Comparison of ENCODE assay signal across 26 mouse cellular contexts in genomic region chr4:119628363-119628762, GRCm38 (mm10). TPM values are rescaled to one million over a fixed set of nuclear protein-coding genes. Genes with fewer than 3 reads are reported as not detected.
DNase-seq lines count a peak whose midpoint lies in the region; ATAC-seq and TF ChIP-seq lines count a peak whose summit lies in the region.
"Not testable (repeated sequence)": the region's sequence is repeated elsewhere in the genome, so short reads cannot be mapped to it uniquely, and the experiment has no call there.
"Had no signal": no experiment of that assay in that cellular context is flagged by ENCODE, and none has a peak within 500 bp of the region (broad histone marks: within the 10 kb centered on the region; RNA-seq: fewer than 3 reads in every experiment).

No protein-coding gene starts in this region.

- not testable (repeated sequence) for H3K4me2 ChIP-seq in CH12.LX (ENCODE audit: insufficient read depth, low read depth, poor library complexity, severe bottlenecking); forebrain, embryonic 11.5 days (ENCODE audit: low read depth, low read length, severe bottlenecking); forebrain, embryonic 16.5 days (ENCODE audit: low read length); heart, postnatal 0 days (ENCODE audit: low read depth, low read length); midbrain, embryonic 16.5 days (ENCODE audit: low read length)

- WGBS in forebrain, embryonic 11.5 days = 94% methylated on average over 3 of the region's 4 CpGs
- 85% methylated on average over 3 of the region's 4 CpGs for WGBS in forebrain, embryonic 16.5 days
- 64% methylated on average over 4 of the region's 4 CpGs for WGBS in heart, postnatal 0 days
- WGBS in midbrain, embryonic 16.5 days = 88% methylated on average over 3 of the region's 4 CpGs

- peak in 1 of 2 experiments; percentile 22; a peak in 2 of 4 replicates for TF ChIP-seq CTCF in CH12.LX (conservative IDR thresholded peaks at IDR 0.05 in 1 of 2, IDR thresholded peaks at IDR 0.05 in 1 of 2; ENCODE audit: low read depth in 2 of 2, low read length in 2 of 2)
- TF ChIP-seq CTCF in heart, postnatal 0 days (IDR thresholded peaks at IDR 0.05; ENCODE audit: low read depth) = 0 out of 2 replicates have a peak, but pooled peaks have one; percentile 10
- TF ChIP-seq CTCF in left cerebral cortex, adult 2 months (IDR thresholded peaks at IDR 0.05) = peak; percentile 40

- H3K79me2 ChIP-seq in CH12.LX (replicated peaks; ENCODE audit: control insufficient read depth, extremely low read depth, insufficient read depth, poor library complexity, severe bottlenecking) = not testable (repeated sequence)

- not testable (repeated sequence) for TF ChIP-seq POLR2A in CH12.LX (IDR thresholded peaks at IDR 0.05; ENCODE audit: low read depth, low read length)

- not testable (repeated sequence) for H3K27me3 ChIP-seq in CH12.LX (replicated peaks); forebrain, embryonic 11.5 days (ENCODE audit: control insufficient read depth, insufficient read depth, low read length); forebrain, embryonic 16.5 days (replicated peaks; ENCODE audit: control insufficient read depth, insufficient read depth, low read length); heart, postnatal 0 days (ENCODE audit: control insufficient read depth, insufficient read depth, low read length); midbrain, embryonic 16.5 days (ENCODE audit: control insufficient read depth, insufficient read depth, low read depth, low read length)

- intact Hi-C loops in left cerebral cortex, adult 2 months (cut with DNase I) = loop anchor here (10.0 kb wide), 1 partner anchor 384 kb away; no protein-coding TSS in a partner anchor

- not testable (repeated sequence) for DNase-seq in CH12.LX (ENCODE audit: extremely low read depth); forebrain, embryonic 11.5 days (ENCODE audit: low spot score); heart, postnatal 0 days (ENCODE audit: low spot score); left cerebral cortex, adult 2 months (ENCODE audit: extremely low spot score in 1 of 2, low spot score in 2 of 2)

- TF ChIP-seq RAD21 in CH12.LX (IDR thresholded peaks at IDR 0.05; ENCODE audit: low read depth, low read length) = not testable (repeated sequence)

- H3K9ac ChIP-seq in CH12.LX (ENCODE audit: insufficient read depth, low read depth); forebrain, embryonic 11.5 days (ENCODE audit: low read length); forebrain, embryonic 16.5 days (replicated peaks; ENCODE audit: low read depth, low read length); heart, postnatal 0 days (replicated peaks; ENCODE audit: low read depth, low read length); midbrain, embryonic 16.5 days (ENCODE audit: low read depth, low read length): not testable (repeated sequence)

- dilution Hi-C loops in CH12.LX (cut with MboI; ENCODE audit: extremely low pct_ligation_motif_present, extremely low pct_unique_long_range_greater_than_20kb, low sequenced_read_pairs) = not testable (repeated sequence)

- not testable (repeated sequence) for TF ChIP-seq EP300 in CH12.LX (IDR thresholded peaks at IDR 0.05; ENCODE audit: low read length); heart, postnatal 0 days (IDR thresholded peaks at IDR 0.05; ENCODE audit: low read depth)

- H3K4me3 ChIP-seq in CH12.LX (replicated peaks in 1 of 3; ENCODE audit: low read depth in 2 of 3, low read length in 2 of 3, poor library complexity in 1 of 3); forebrain, embryonic 11.5 days (ENCODE audit: low read depth, low read length); forebrain, embryonic 16.5 days (replicated peaks; ENCODE audit: low read length); heart, postnatal 0 days (ENCODE audit: low read depth, low read length); left cerebral cortex, adult 2 months; midbrain, embryonic 16.5 days (ENCODE audit: low read depth, low read length): not testable (repeated sequence)

- ATAC-seq in forebrain, embryonic 11.5 days (replicated peaks; ENCODE audit: low FRiP score) = peak; percentile 52
- 0 out of 2 replicates have a peak, but pooled peaks have one; percentile 34 for ATAC-seq in forebrain, embryonic 16.5 days
- not testable (repeated sequence) for ATAC-seq in heart, postnatal 0 days (ENCODE audit: insufficient read depth, low read depth)
- ATAC-seq in megakaryocyte, adult 5-6 weeks (ENCODE audit: poor library complexity, severe bottlenecking) = peak; percentile 67
- 0 out of 2 replicates have a peak, but pooled peaks have one; percentile 32 for ATAC-seq in midbrain, embryonic 16.5 days

- not testable (repeated sequence) for H3K9me3 ChIP-seq in CH12.LX (replicated peaks; ENCODE audit: low read length); forebrain, embryonic 11.5 days (ENCODE audit: control insufficient read depth, low read length); forebrain, embryonic 16.5 days (ENCODE audit: control insufficient read depth, low read length); heart, postnatal 0 days (replicated peaks; ENCODE audit: control insufficient read depth, low read length); midbrain, embryonic 16.5 days (replicated peaks; ENCODE audit: control insufficient read depth, low read length, poor library complexity, severe bottlenecking)

- H3K4me1 ChIP-seq in CH12.LX (ENCODE audit: control insufficient read depth in 1 of 2, insufficient read depth in 2 of 2) = peaks cover 2 to 14% of the 10 kb centered on the region in 2 experiments; a peak in 2 of 4 replicates
- not testable (repeated sequence) for H3K4me1 ChIP-seq in forebrain, embryonic 11.5 days (replicated peaks; ENCODE audit: control insufficient read depth, insufficient read depth, low read length); midbrain, embryonic 16.5 days (ENCODE audit: control insufficient read depth, insufficient read depth, low read length)
- H3K4me1 ChIP-seq in forebrain, embryonic 16.5 days (replicated peaks; ENCODE audit: control insufficient read depth, insufficient read depth, low read length) = peaks cover 15% of the 10 kb centered on the region
- peaks cover 13% of the 10 kb centered on the region for H3K4me1 ChIP-seq in heart, postnatal 0 days (ENCODE audit: control insufficient read depth, insufficient read depth)

- not testable (repeated sequence) for H3K27ac ChIP-seq in CH12.LX (ENCODE audit: insufficient read depth, low read depth); forebrain, embryonic 11.5 days (ENCODE audit: low read depth, low read length); forebrain, embryonic 16.5 days (ENCODE audit: low read length); heart, postnatal 0 days (ENCODE audit: low read depth); left cerebral cortex, adult 2 months; midbrain, embryonic 16.5 days (ENCODE audit: low read length)

- in situ Hi-C loops in CH12.LX (cut with MboI; ENCODE audit: low pct_ligation_motif_present, low pct_unique_long_range_greater_than_20kb, low sequenced_read_pairs) = not testable (repeated sequence)

- H3K36me3 ChIP-seq in CH12.LX (replicated peaks in 1 of 2; ENCODE audit: control insufficient read depth in 1 of 2, insufficient read depth in 1 of 2, low read length in 1 of 2) = peaks cover 50 to 79% of the 10 kb centered on the region in 2 experiments
- H3K36me3 ChIP-seq in forebrain, embryonic 11.5 days (ENCODE audit: control insufficient read depth, insufficient read depth, low read length); forebrain, embryonic 16.5 days (ENCODE audit: control insufficient read depth, insufficient read depth); midbrain, embryonic 16.5 days (ENCODE audit: control insufficient read depth, insufficient read depth, low read length): not testable (repeated sequence)
- H3K36me3 ChIP-seq in heart, postnatal 0 days (replicated peaks; ENCODE audit: control insufficient read depth, insufficient read depth, low read length) = peaks cover 42% of the 10 kb centered on the region

TF ChIP-seq in CH12.LX, 34 proteins besides CTCF, POLR2A, EP300 and RAD21:
- TF ChIP-seq SMC3 (IDR thresholded peaks at IDR 0.05; ENCODE audit: low read depth, low read length) = peak; percentile 7; the same call in 1 of the 2 replicates

RNA-seq across cellular contexts. Expression of gene Guca2a, which starts 9.1 kb away (rescaled TPM):
- not detected in 2 replicates for total RNA-seq in CH12.LX (2012; rRNA removed)
- not detected in 2 replicates for total RNA-seq in CH12.LX (2014; rRNA removed)
- polyA plus RNA-seq in CH12.LX (2012; ENCODE audit: insufficient read length, low read depth) = not detected in 2 replicates
- not detected in 2 replicates for polyA plus RNA-seq in forebrain, embryonic 11.5 days (2014; fragmentation: Nextera tagmentation; extraction: Ambion mirVana)
- not detected in 2 replicates for polyA plus RNA-seq in forebrain, embryonic 16.5 days (2015; fragmentation: Nextera tagmentation; extraction: Ambion mirVana)
- not detected in 2 replicates for total RNA-seq in heart, postnatal 0 days (2014; rRNA removed; ENCODE audit: low replicate concordance)
- polyA plus RNA-seq in heart, postnatal 0 days (2015; fragmentation: Nextera tagmentation; extraction: Ambion mirVana) = 0.29 and 0.42 TPM in 2 replicates
- not detected for total RNA-seq in left cerebral cortex, adult 2 months (2021)
- total RNA-seq in megakaryocyte, adult 5-6 weeks (2015) = not detected in 2 replicates
- total RNA-seq in megakaryocyte, adult 5-6 weeks (2017) = not detected in 2 replicates
- not detected in 2 replicates for polyA plus RNA-seq in midbrain, embryonic 16.5 days (2015; fragmentation: Nextera tagmentation; extraction: Ambion mirVana)
- total RNA-seq: adrenal gland, adult 18-20 months; gastrocnemius, postnatal 25 days; heart, postnatal 10 days; hematopoietic stem cell, adult 5-6 weeks; layer of hippocampus, adult 8-10 months; layer of hippocampus, postnatal 25 days; left cerebral cortex, postnatal 4 days had no signal
- polyA plus RNA-seq: cortical plate, adult 2 months; embryonic facial prominence, embryonic 14.5 days; heart, embryonic 11.5 days; hindbrain, embryonic 14.5 days; inflammation-experienced regulatory T-cells, adult 6 months; limb, embryonic 14.5 days; liver, embryonic 12.5 days; lung, adult 2 months; midbrain, embryonic 14.5 days; myocyte; neural tube, embryonic 12.5 days had no signal

RNA-seq across cellular contexts. Expression of gene Guca2b, which starts 30.4 kb away (rescaled TPM):
- total RNA-seq in CH12.LX (2012; rRNA removed) (2.3 TPM in 2 replicates), CH12.LX (2014; rRNA removed) (not detected in 2 replicates)
- 1.1 and 1.7 TPM in 2 replicates for polyA plus RNA-seq in CH12.LX (2012; ENCODE audit: insufficient read length, low read depth)
- polyA plus RNA-seq in forebrain, embryonic 11.5 days (2014; fragmentation: Nextera tagmentation; extraction: Ambion mirVana) = not detected in 2 replicates
- polyA plus RNA-seq in forebrain, embryonic 16.5 days (2015; fragmentation: Nextera tagmentation; extraction: Ambion mirVana) = not detected in 2 replicates
- not detected in 2 replicates for total RNA-seq in heart, postnatal 0 days (2014; rRNA removed; ENCODE audit: low replicate concordance)
- polyA plus RNA-seq in heart, postnatal 0 days (2015; fragmentation: Nextera tagmentation; extraction: Ambion mirVana) = not detected in 2 replicates
- total RNA-seq in left cerebral cortex, adult 2 months (2021) = not detected
- total RNA-seq in megakaryocyte, adult 5-6 weeks (2015) = not detected in 2 replicates
- not detected in 2 replicates for total RNA-seq in megakaryocyte, adult 5-6 weeks (2017)
- polyA plus RNA-seq in midbrain, embryonic 16.5 days (2015; fragmentation: Nextera tagmentation; extraction: Ambion mirVana) = not detected in 2 replicates
- total RNA-seq: adrenal gland, postnatal 25 days; gastrocnemius, postnatal 25 days; heart, postnatal 10 days; hematopoietic stem cell, adult 5-6 weeks; layer of hippocampus, adult 8-10 months; layer of hippocampus, postnatal 25 days; left cerebral cortex, postnatal 4 days had no signal
- polyA plus RNA-seq: cortical plate, adult 2 months; embryonic facial prominence, embryonic 14.5 days; heart, embryonic 11.5 days; hindbrain, embryonic 14.5 days; inflammation-experienced regulatory T-cells, adult 6 months; limb, embryonic 14.5 days; lung, adult 2 months; midbrain, embryonic 14.5 days; myocyte; neural tube, embryonic 12.5 days had no signal
